Mouse (Mus musculus) myocyte (in vitro differentiated cells): ENCODE data around the gene Cyfip2. TPM values are rescaled to one million over a fixed set of nuclear protein-coding genes. Genes with fewer than 3 reads are reported as not detected.

Source experiments
- H3K27me3 ChIP-seq: one replicate; pipeline ENCODE4 v1.6.1; 2011; ENCODE audit not compliant: control insufficient read depth, insufficient read depth, insufficient read length
- H3K36me3 ChIP-seq: one replicate; pipeline ENCODE4 v1.6.1; 2011; ENCODE audit not compliant: control insufficient read depth, insufficient read depth
- H3K4me2 ChIP-seq: one replicate; pipeline ENCODE4 v1.6.1; 2011; ENCODE audit warnings: low read depth, control low read depth
- H3K4me3 ChIP-seq: one replicate; pipeline ENCODE4 v1.5.1; 2011; ENCODE audit warnings: mild to moderate bottlenecking, control low read depth, moderate library complexity
- H3K79me2 ChIP-seq: one replicate; pipeline ENCODE4 v1.6.1; 2011; ENCODE audit not compliant: control insufficient read depth, insufficient read depth
- H3ac ChIP-seq: one replicate; pipeline ENCODE4 v1.6.1; 2011; ENCODE audit not compliant: control insufficient read depth, insufficient read length
- CEBPB ChIP-seq: IDR thresholded peaks from 2 replicates; pipeline ENCODE4 v1.6.1; 2011; ENCODE audit warnings: mild to moderate bottlenecking, moderate library complexity; ENCODE audit not compliant: poor library complexity, insufficient read depth, severe bottlenecking
- E2F4 ChIP-seq: IDR thresholded peaks from one replicate; pipeline ENCODE4 v1.6.1; 2011; ENCODE audit warnings: mild to moderate bottlenecking, control low read depth, moderate library complexity; ENCODE audit not compliant: insufficient read depth
- MAX ChIP-seq: IDR thresholded peaks from one replicate; pipeline ENCODE4 v1.6.1; 2011; ENCODE audit warnings: low read depth, mild to moderate bottlenecking, control low read depth
- MYOD1 ChIP-seq, 3 experiments: IDR thresholded peaks; one replicate each; pipeline ENCODE4 v1.6.1; 2011; ENCODE audit warnings: control low read depth in 2 of 3, low read depth in 2 of 3, mild to moderate bottlenecking in 2 of 3, moderate library complexity in 1 of 3; ENCODE audit not compliant: insufficient read length in 2 of 3, control insufficient read depth in 1 of 3
- MYOG ChIP-seq, 3 experiments: IDR thresholded peaks; one replicate each; pipeline ENCODE4 v1.6.1; 2011; ENCODE audit warnings: control low read depth in 2 of 3, low read depth in 2 of 3, mild to moderate bottlenecking in 2 of 3; ENCODE audit not compliant: insufficient read length in 2 of 3, control insufficient read depth in 1 of 3, insufficient read depth in 1 of 3
- POLR2A ChIP-seq: IDR thresholded peaks from one replicate; pipeline ENCODE4 v1.6.1; 2011; ENCODE audit warnings: low read depth, mild to moderate bottlenecking, control low read depth, moderate library complexity; ENCODE audit not compliant: insufficient read length
- POLR2AphosphoS2 ChIP-seq: IDR thresholded peaks from one replicate; pipeline ENCODE4 v1.6.1; 2011; ENCODE audit warnings: low read depth, control low read depth; ENCODE audit not compliant: insufficient read length
- REST ChIP-seq: IDR thresholded peaks from one replicate; pipeline ENCODE4 v1.6.1; 2011; ENCODE audit warnings: mild to moderate bottlenecking, control low read depth, moderate library complexity; ENCODE audit not compliant: insufficient read depth, insufficient read length
- SRF ChIP-seq: IDR thresholded peaks from one replicate; pipeline ENCODE4 v1.6.1; 2011; ENCODE audit warnings: low read depth; ENCODE audit not compliant: control insufficient read depth, insufficient read length
- TCF12 ChIP-seq: IDR thresholded peaks from one replicate; pipeline ENCODE4 v1.6.1; 2011; ENCODE audit warnings: mild to moderate bottlenecking, control low read depth; ENCODE audit not compliant: poor library complexity, insufficient read depth, severe bottlenecking
- TCF3 ChIP-seq: IDR thresholded peaks from one replicate; pipeline ENCODE4 v1.6.1; 2011; ENCODE audit warnings: low read depth, control low read depth; ENCODE audit not compliant: insufficient read length
- USF1 ChIP-seq: IDR thresholded peaks from one replicate; pipeline ENCODE4 v1.6.1; 2011; ENCODE audit warnings: low read depth, mild to moderate bottlenecking, control low read depth, moderate library complexity
- polyA plus RNA-seq: library from polyadenylated mRNA; unstranded; fragments of >200 nt; fragmentation: generic; extraction: Trizol; gene quantifications from one replicate; pipeline ENCODE4 v1.2.1, GENCODE M21; 2012; ENCODE audit warnings: missing spikeins

The Cyfip2 gene
- polyA plus RNA-seq, 1 experiment: 16.9 TPM

DNA sequence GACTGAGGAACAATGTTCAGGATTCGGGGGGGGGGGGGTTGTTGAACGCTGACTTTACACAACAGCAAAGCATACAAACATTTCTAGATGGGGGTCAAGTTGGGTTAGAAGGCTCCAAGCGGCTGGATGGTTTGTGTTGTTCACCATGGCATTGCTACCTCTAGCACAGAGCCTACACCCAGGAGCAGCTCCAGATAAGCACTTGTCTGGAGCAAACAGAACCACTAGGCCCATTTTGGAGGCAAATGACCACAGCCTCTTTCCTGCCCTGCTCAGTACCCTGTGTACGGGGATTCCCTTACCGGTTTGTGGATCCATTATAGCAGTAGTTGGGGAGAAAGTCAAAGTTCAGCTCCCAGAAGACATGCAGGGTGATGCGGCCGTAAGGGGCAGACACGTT is 70.7 kb downstream of the Cyfip2 start:
- Histone ChIP-seq H3K36me3 (no peaks in the 10 kb centered on the region), H3K27me3 (no peaks in the 10 kb centered on the region), H3K4me3 (no peak overlapping the region), H3K4me2 (no peak overlapping the region), H3ac (no peak overlapping the region), H3K79me2 (no peaks in the 10 kb centered on the region)
- TF ChIP-seq TCF12: no peak
- no peak for TF ChIP-seq TCF3
- TF ChIP-seq REST: no peak
- no peak for TF ChIP-seq E2F4

DNA sequence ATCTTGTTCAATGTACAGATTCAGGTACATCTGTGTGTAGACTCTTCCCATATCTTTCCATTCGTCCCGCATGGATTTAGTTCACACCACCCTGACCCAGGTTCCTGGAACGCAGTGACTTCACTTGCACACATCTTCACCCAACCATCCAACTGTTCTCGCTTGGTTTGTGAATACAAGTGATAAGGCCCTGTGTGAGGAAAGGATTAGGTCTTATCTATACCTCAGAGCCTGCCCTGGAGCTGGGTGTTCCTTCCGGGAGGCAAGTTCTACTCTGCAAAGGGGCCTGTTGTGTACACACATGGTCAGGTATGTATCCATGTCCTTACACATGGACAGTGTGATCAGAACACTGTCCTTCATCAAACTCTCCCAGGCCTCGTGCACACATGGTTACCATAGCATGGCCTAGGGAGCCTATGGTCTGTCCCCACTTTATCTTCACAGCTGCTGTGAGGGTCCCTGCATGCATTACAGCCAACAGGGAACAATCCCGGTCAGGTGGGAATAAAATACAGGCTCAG is 71.4 kb downstream of the Cyfip2 start:
- TF ChIP-seq SRF: no peak
- no peak for TF ChIP-seq REST
- no peak for TF ChIP-seq USF1
- no peak for TF ChIP-seq MYOG (IDR thresholded peaks at IDR 0.05; ENCODE audit: control insufficient read depth in 1 of 3, insufficient read depth in 1 of 3, insufficient read length in 2 of 3, low read depth in 2 of 3)
- TF ChIP-seq MAX: no peak
- no peak for TF ChIP-seq TCF12
- no peak for TF ChIP-seq POLR2AphosphoS2
- no peak for TF ChIP-seq MYOD1 (IDR thresholded peaks at IDR 0.05; ENCODE audit: control insufficient read depth in 1 of 3, insufficient read length in 2 of 3, low read depth in 2 of 3)
- no peak for TF ChIP-seq CEBPB
- TF ChIP-seq TCF3: no peak
- no peak overlapping the region for H3K4me2 ChIP-seq
- no peaks in the 10 kb centered on the region for H3K79me2 ChIP-seq
- no peak overlapping the region for H3K4me3 ChIP-seq
- no peak overlapping the region for H3ac ChIP-seq
- no peaks in the 10 kb centered on the region for H3K27me3 ChIP-seq
- H3K36me3 ChIP-seq: no peaks in the 10 kb centered on the region

DNA sequence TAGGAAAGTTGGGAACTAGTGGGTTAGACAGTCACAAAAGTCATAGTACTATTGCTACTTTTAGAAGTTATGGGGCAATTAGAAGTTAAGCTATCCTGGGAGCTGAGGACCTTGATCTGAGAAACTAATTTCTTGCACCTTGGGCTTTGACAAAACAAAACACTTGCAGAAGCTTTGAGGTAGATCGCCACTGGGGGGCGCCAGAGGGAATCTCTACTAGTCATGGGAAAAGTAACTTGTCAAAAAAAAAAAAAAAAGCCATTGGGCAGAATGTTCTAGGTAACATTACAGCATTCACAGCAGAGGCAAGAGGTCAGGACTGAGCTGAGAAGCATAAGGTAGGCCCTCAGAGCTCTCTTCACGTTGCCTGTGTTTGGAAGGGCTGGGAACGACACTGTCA is 75.7 kb downstream of the Cyfip2 start:
- no peak overlapping the region for H3ac ChIP-seq
- H3K79me2 ChIP-seq: no peaks in the 10 kb centered on the region
- no peak overlapping the region for H3K4me2 ChIP-seq
- H3K36me3 ChIP-seq: no peaks in the 10 kb centered on the region
- H3K4me3 ChIP-seq: no peak overlapping the region
- TF ChIP-seq CEBPB (no peak), MYOD1 (IDR thresholded peaks at IDR 0.05; ENCODE audit: control insufficient read depth in 1 of 3, insufficient read length in 2 of 3, low read depth in 2 of 3) (no peak), TCF12 (no peak), POLR2AphosphoS2 (no peak), E2F4 (no peak), REST (no peak), USF1 (no peak), POLR2A (no peak), TCF3 (no peak), MAX (no peak), MYOG (IDR thresholded peaks at IDR 0.05; ENCODE audit: control insufficient read depth in 1 of 3, insufficient read depth in 1 of 3, insufficient read length in 2 of 3, low read depth in 2 of 3) (no peak), SRF (no peak)
- no peaks in the 10 kb centered on the region for H3K27me3 ChIP-seq

DNA sequence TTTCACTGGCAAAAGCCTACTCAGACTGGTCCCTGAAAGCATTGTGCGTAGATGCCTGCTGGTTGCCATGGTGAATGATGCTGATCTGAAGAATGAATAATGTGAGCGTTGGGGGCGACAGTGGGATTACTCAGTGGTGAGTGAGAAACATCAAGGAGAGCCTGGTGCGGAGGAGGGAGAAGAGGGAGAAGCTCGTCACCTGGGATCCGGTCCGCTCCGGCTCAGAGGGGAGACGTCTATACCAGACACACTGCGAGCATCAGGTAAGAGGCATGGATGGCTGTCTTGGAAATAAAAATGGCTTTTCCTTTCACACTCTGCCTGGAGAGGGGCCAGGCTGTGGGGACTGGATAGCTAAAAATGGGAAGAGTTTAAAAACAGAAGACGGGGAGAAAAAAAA is 77.3 kb downstream of the Cyfip2 start, which contains the start of gene Fndc9:
Gene Fndc9, plus strand, starts transcription at position 198 of the 400 bp plus-strand sequence.
- Histone ChIP-seq H3K4me2 (no peak within 1 kb of the TSS), H3K27me3 (no peaks in the 10 kb centered on the region), H3K4me3 (no peak within 1 kb of the TSS), H3K79me2 (no peaks in the 10 kb centered on the region), H3K36me3 (no peaks in the 10 kb centered on the region), H3ac (no peak within 1 kb of the TSS)
- TF ChIP-seq MYOD1 (IDR thresholded peaks at IDR 0.05; ENCODE audit: control insufficient read depth in 1 of 3, insufficient read length in 2 of 3, low read depth in 2 of 3): no peak
- TF ChIP-seq TCF3: no peak
- TF ChIP-seq MYOG (IDR thresholded peaks at IDR 0.05; ENCODE audit: control insufficient read depth in 1 of 3, insufficient read depth in 1 of 3, insufficient read length in 2 of 3, low read depth in 2 of 3): no peak
- no peak for TF ChIP-seq E2F4
- no peak for TF ChIP-seq MAX
- no peak for TF ChIP-seq TCF12
- no peak for TF ChIP-seq USF1
- no peak for TF ChIP-seq CEBPB
- no peak for TF ChIP-seq POLR2AphosphoS2
- no peak for TF ChIP-seq REST

DNA sequence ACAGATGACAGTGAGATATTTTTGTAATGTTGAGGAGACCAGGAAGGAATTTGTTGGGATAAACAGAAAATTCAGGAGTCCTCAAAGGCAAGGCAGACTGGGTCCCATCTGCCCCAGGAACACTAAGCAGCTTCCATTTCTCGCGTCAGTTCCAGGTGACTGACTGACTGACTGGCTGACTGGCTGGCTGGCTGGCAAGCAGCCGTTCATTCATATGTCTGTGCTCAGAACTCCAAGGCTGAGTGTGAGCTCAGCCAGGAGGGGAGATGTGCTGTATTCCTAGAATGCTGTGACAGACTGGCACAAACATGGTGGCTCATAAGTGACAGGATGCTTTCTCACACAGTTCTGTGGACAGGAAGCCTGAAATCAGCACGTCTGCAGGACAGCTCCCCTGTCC is 78.7 kb downstream of the Cyfip2 start:
- no peak overlapping the region for H3K4me3 ChIP-seq
- no peak overlapping the region for H3ac ChIP-seq
- TF ChIP-seq POLR2A (no peak), SRF (no peak), USF1 (no peak), MYOG (IDR thresholded peaks at IDR 0.05; ENCODE audit: control insufficient read depth in 1 of 3, insufficient read depth in 1 of 3, insufficient read length in 2 of 3, low read depth in 2 of 3) (no peak), TCF12 (no peak), POLR2AphosphoS2 (no peak), E2F4 (no peak), MYOD1 (IDR thresholded peaks at IDR 0.05; ENCODE audit: control insufficient read depth in 1 of 3, insufficient read length in 2 of 3, low read depth in 2 of 3) (no peak)
- H3K36me3 ChIP-seq: no peaks in the 10 kb centered on the region
- no peaks in the 10 kb centered on the region for H3K27me3 ChIP-seq
- H3K79me2 ChIP-seq: no peaks in the 10 kb centered on the region
- H3K4me2 ChIP-seq: no peak overlapping the region
